Mouse (Mus musculus): ENCODE measurements around the gene 1600014C23Rik.

GRCm38 (mm10) chr17:45690044-45690443 is 43.6 kb downstream of the 1600014C23Rik start:
- TF ChIP-seq CTCF (conservative IDR thresholded peaks at IDR 0.05; ENCODE audit: low read length) (no peak), NANOG (IDR thresholded peaks at IDR 0.05; ENCODE audit: borderline replicate concordance, low read length) (no peak)

All from E14TG2a.4 (cell line).